Mouse (Mus musculus) kidney, embryonic 16.5 days (tissue): ENCODE results near the gene Top2a. TPM values are rescaled to one million over a fixed set of nuclear protein-coding genes. Genes with fewer than 3 reads are reported as not detected.

Experiments used
- ATAC-seq: fragments of 200-750 bp; cut with Nextera tagmentation; 2 replicates; pipeline ENCODE4 v1.8.0; 2017; ENCODE audit warnings: moderate TSS enrichment; ENCODE audit not compliant: low FRiP score, low TSS enrichment
- H3K27ac ChIP-seq: fragments of 300-500 bp; sonication (generic); 2 replicates; pipeline ENCODE4 v1.5.1; 2014; ENCODE audit warnings: low read length
- H3K27me3 ChIP-seq: fragments of 300-500 bp; sonication (generic); 2 replicates; pipeline ENCODE4 v1.6.1; 2014; ENCODE audit warnings: low read length, control low read depth, mixed read lengths; ENCODE audit not compliant: insufficient read depth
- H3K36me3 ChIP-seq: fragments of 300-500 bp; sonication (generic); 2 replicates; pipeline ENCODE4 v1.6.1; 2014; ENCODE audit warnings: low read length, control low read depth, mixed read lengths; ENCODE audit not compliant: insufficient read depth
- H3K4me1 ChIP-seq: fragments of 300-500 bp; sonication (generic); 2 replicates; pipeline ENCODE4 v1.6.1; 2014; ENCODE audit warnings: low read length, control low read depth, mixed read lengths; ENCODE audit not compliant: insufficient read depth
- H3K4me2 ChIP-seq: fragments of 300-500 bp; sonication (generic); replicated peaks from 2 replicates; pipeline ENCODE4 v1.6.1; 2014; ENCODE audit warnings: low read depth, low read length
- H3K4me3 ChIP-seq: fragments of 300-500 bp; sonication (generic); 2 replicates; pipeline ENCODE4 v1.5.1; 2014; ENCODE audit warnings: mild to moderate bottlenecking, low read length
- H3K9ac ChIP-seq: fragments of 300-500 bp; sonication (generic); replicated peaks from 2 replicates; pipeline ENCODE4 v1.6.1; 2014; ENCODE audit warnings: low read length
- H3K9me3 ChIP-seq: fragments of 300-500 bp; sonication (generic); 2 replicates; pipeline ENCODE4 v1.6.1; 2016; ENCODE audit warnings: low read length, control low read depth
- WGBS: fragments of 180-500 bp; shearing (Covaris S2); extraction: QIAGEN DNeasy Blood & Tissue Kit; methylation state at CpG from one replicate; pipeline ENCODE4 v1.1.7; 2014; 5-methylcytosine and 5-hydroxymethylcytosine counted together
- polyA plus RNA-seq: library from polyadenylated mRNA; unstranded; fragments of >200 nt; fragmentation: Nextera tagmentation; extraction: Ambion mirVana; gene quantifications from 2 replicates; pipeline ENCODE4 v1.2.1, GENCODE M21; 2015

Gene Top2a
- polyA plus RNA-seq, result 213 and 252 TPM in 2 replicates

GRCm38 (mm10) chr11:99023500-99024467 is at the start of gene Top2a:
TSS of gene Top2a (minus strand) at chr11:99024189.
- ATAC-seq, result peak; percentile 94
- Histone ChIP-seq H3K4me2 (peak within 1 kb of the TSS; percentile 56), H3K4me3 (peak within 1 kb of the TSS; percentile 69), H3K4me1 (peaks cover 9% of the 10 kb centered on the region), H3K9ac (peak within 1 kb of the TSS; percentile 79), H3K9me3 (no peaks in the 10 kb centered on the region), H3K36me3 (peaks cover 24% of the 10 kb centered on the region), H3K27ac (peak within 1 kb of the TSS; percentile 52; the same call in 1 of the 2 replicates), H3K27me3 (no peaks in the 10 kb centered on the region)
- under 1% methylated on average over 54 of the region's 54 CpGs for WGBS

GRCm38 (mm10) chr11:99073781-99074180 is 49.8 kb upstream of the Top2a start:
- Histone ChIP-seq H3K27ac (no peak overlapping the region), H3K9ac (no peak overlapping the region), H3K9me3 (no peaks in the 10 kb centered on the region), H3K4me2 (no peak overlapping the region), H3K36me3 (no peaks in the 10 kb centered on the region), H3K4me1 (peaks cover 15% of the 10 kb centered on the region), H3K27me3 (no peaks in the 10 kb centered on the region), H3K4me3 (no peak overlapping the region)
- no peak for ATAC-seq
- WGBS, result 60% methylated on average over 5 of the region's 5 CpGs

GRCm38 (mm10) chr11:99071866-99072265 is 47.9 kb upstream of the Top2a start:
- peak; percentile 58; the same call in 1 of the 2 replicates for ATAC-seq
- no peak overlapping the region for H3K4me3 ChIP-seq
- no peaks in the 10 kb centered on the region for H3K36me3 ChIP-seq
- no peak overlapping the region for H3K4me2 ChIP-seq
- H3K4me1 ChIP-seq, result peaks cover 14% of the 10 kb centered on the region
- H3K27me3 ChIP-seq, result no peaks in the 10 kb centered on the region
- 7% methylated on average over 6 of the region's 6 CpGs for WGBS
- no peaks in the 10 kb centered on the region for H3K9me3 ChIP-seq
- H3K9ac ChIP-seq, result no peak overlapping the region
- no peak overlapping the region for H3K27ac ChIP-seq

- Histone ChIP-seq H3K4me1 (peaks cover 15% of the 10 kb centered on the region), H3K27ac (no peak overlapping the region), H3K4me2 (no peak overlapping the region), H3K27me3 (no peaks in the 10 kb centered on the region), H3K9me3 (no peaks in the 10 kb centered on the region), H3K36me3 (no peaks in the 10 kb centered on the region), H3K9ac (no peak overlapping the region), H3K4me3 (no peak overlapping the region)
- WGBS, result 83% methylated on average over 5 of the region's 5 CpGs
- no peak for ATAC-seq
Observed at GRCm38 (mm10) chr11:99068455-99068854, 44.5 kb upstream of the Top2a start.

- no peaks in the 10 kb centered on the region for H3K27me3 ChIP-seq
- H3K4me3 ChIP-seq, result no peak overlapping the region
- peaks cover 15% of the 10 kb centered on the region for H3K4me1 ChIP-seq
- 88% methylated on average over 8 of the region's 8 CpGs for WGBS
- H3K27ac ChIP-seq, result no peak overlapping the region
- H3K4me2 ChIP-seq, result no peak overlapping the region
- H3K9ac ChIP-seq, result no peak overlapping the region
- no peaks in the 10 kb centered on the region for H3K36me3 ChIP-seq
- H3K9me3 ChIP-seq, result no peaks in the 10 kb centered on the region
- ATAC-seq, result no peak
Observed at GRCm38 (mm10) chr11:99067591-99067990, 43.6 kb upstream of the Top2a start.

- Histone ChIP-seq H3K36me3 (no peaks in the 10 kb centered on the region), H3K9me3 (no peaks in the 10 kb centered on the region), H3K4me3 (no peak overlapping the region), H3K9ac (no peak overlapping the region), H3K4me2 (no peak overlapping the region), H3K27me3 (no peaks in the 10 kb centered on the region), H3K27ac (peak overlapping the region; percentile 48), H3K4me1 (peaks cover 7% of the 10 kb centered on the region)
- ATAC-seq, result peak; percentile 69; the same call in 1 of the 2 replicates
- WGBS, result 11% methylated on average over 2 of the region's 2 CpGs
Observed at GRCm38 (mm10) chr11:99065979-99066378, 42.0 kb upstream of the Top2a start.

- no peak overlapping the region for H3K9ac ChIP-seq
- no peak overlapping the region for H3K4me2 ChIP-seq
- no peaks in the 10 kb centered on the region for H3K36me3 ChIP-seq
- H3K4me3 ChIP-seq, result no peak overlapping the region
- 85% methylated on average over 3 of the region's 3 CpGs for whole genome bisulfite sequencing
- H3K4me1 ChIP-seq, result peaks cover 7% of the 10 kb centered on the region
- 0 out of 2 replicates have a peak, but pooled peaks have one; percentile 4 for ATAC-seq
- H3K9me3 ChIP-seq, result no peaks in the 10 kb centered on the region
- no peaks in the 10 kb centered on the region for H3K27me3 ChIP-seq
- H3K27ac ChIP-seq, result 0 out of 2 replicates have a peak overlapping the region, but pooled peaks have one; percentile 48
Observed at GRCm38 (mm10) chr11:99065353-99065752, 41.4 kb upstream of the Top2a start.

GRCm38 (mm10) chr11:99063406-99064131 is 39.6 kb upstream of the Top2a start:
- H3K9ac ChIP-seq, result no peak overlapping the region
- H3K27me3 ChIP-seq, result no peaks in the 10 kb centered on the region
- H3K4me2 ChIP-seq, result no peak overlapping the region
- no peak overlapping the region for H3K27ac ChIP-seq
- 50% methylated on average over 8 of the region's 8 CpGs for WGBS
- no peak for ATAC-seq
- H3K4me3 ChIP-seq, result no peak overlapping the region
- H3K36me3 ChIP-seq, result no peaks in the 10 kb centered on the region
- peaks cover 6% of the 10 kb centered on the region for H3K9me3 ChIP-seq
- peaks cover 4% of the 10 kb centered on the region; the same call in 1 of the 2 replicates for H3K4me1 ChIP-seq

DNA sequence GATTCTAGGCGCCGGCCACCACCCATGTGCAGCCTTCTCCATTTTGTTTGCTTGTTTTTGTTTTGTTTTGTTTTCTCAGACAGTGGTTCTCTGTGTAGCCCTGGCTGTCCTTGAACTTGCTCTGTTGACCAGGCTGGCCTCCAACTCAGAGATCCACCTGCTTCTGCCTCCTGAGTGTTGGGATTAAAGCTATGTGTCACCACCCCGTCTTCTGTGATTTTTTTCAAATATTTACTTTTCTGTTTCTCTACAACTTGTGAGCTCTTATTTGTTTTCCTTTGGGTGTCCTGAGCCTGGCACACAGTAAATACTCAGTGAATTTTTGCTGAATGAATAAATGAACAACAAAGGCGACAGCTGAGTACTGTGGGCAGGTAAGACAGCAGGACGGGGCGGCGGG is 38.7 kb upstream of the Top2a start:
- WGBS, result 86% methylated on average over 7 of the region's 7 CpGs
- no peaks in the 10 kb centered on the region for H3K27me3 ChIP-seq
- peaks cover 4% of the 10 kb centered on the region; the same call in 1 of the 2 replicates for H3K4me1 ChIP-seq
- H3K27ac ChIP-seq, result no peak overlapping the region
- H3K9ac ChIP-seq, result no peak overlapping the region
- H3K9me3 ChIP-seq, result peaks cover 6% of the 10 kb centered on the region
- H3K36me3 ChIP-seq, result no peaks in the 10 kb centered on the region
- H3K4me3 ChIP-seq, result no peak overlapping the region
- ATAC-seq, result no peak
- H3K4me2 ChIP-seq, result no peak overlapping the region
